Mouse (Mus musculus) ES-E14 (cell line): ENCODE measurements around the gene B230219D22Rik. TPM values are rescaled to one million over a fixed set of nuclear protein-coding genes. Genes with fewer than 3 reads are reported as not detected.

Source experiments
- DNase-seq: peaks from one replicate; pipeline ENCODE4 v3.0.0-alpha.2; 2013; ENCODE audit warnings: low read depth, low spot score
- H3K27ac ChIP-seq: 2 replicates; pipeline ENCODE4 v1.5.1; 2012; ENCODE audit warnings: low read depth, mild to moderate bottlenecking, low read length, moderate library complexity, mixed read lengths; ENCODE audit not compliant: poor library complexity, insufficient read depth, severe bottlenecking
- H3K36me3 ChIP-seq: 2 replicates; pipeline ENCODE4 v1.6.1; 2012; ENCODE audit warnings: mild to moderate bottlenecking, low read length, moderate library complexity, mixed read lengths; ENCODE audit not compliant: control insufficient read depth, poor library complexity, insufficient read depth, severe bottlenecking
- H3K4me1 ChIP-seq, 2 experiments: fragments of 150-350 bp in 1 of 2; sonication (generic) in 1 of 2; 2 replicates each; pipeline ENCODE4 v1.6.1; 2012; ENCODE audit warnings: low read length in 2 of 2, mild to moderate bottlenecking in 1 of 2, mixed read lengths in 1 of 2; ENCODE audit not compliant: control insufficient read depth in 2 of 2, insufficient read depth in 2 of 2, poor library complexity in 1 of 2
- H3K4me3 ChIP-seq, 2 experiments: fragments of 150-350 bp in 1 of 2; sonication (generic) in 1 of 2; 2 replicates each; pipeline ENCODE4 v1.5.1; 2012; ENCODE audit warnings: low read length in 2 of 2, low read depth in 1 of 2, mild to moderate bottlenecking in 1 of 2, mixed read lengths in 1 of 2; ENCODE audit not compliant: insufficient read depth in 1 of 2, poor library complexity in 1 of 2, severe bottlenecking in 1 of 2
- H3K9ac ChIP-seq: 2 replicates; pipeline ENCODE4 v1.6.1; 2012; ENCODE audit warnings: low read depth, mild to moderate bottlenecking, low read length, mixed read lengths; ENCODE audit not compliant: poor library complexity, insufficient read depth, severe bottlenecking
- H3K9me3 ChIP-seq: fragments of 150-350 bp; sonication (generic); 2 replicates; pipeline ENCODE4 v1.6.1; 2012; ENCODE audit warnings: low read depth, mild to moderate bottlenecking, low read length; ENCODE audit not compliant: control insufficient read depth, insufficient read depth
- CHD2 ChIP-seq: IDR thresholded peaks from 2 replicates; pipeline ENCODE4 v1.6.1; 2014; ENCODE audit warnings: mild to moderate bottlenecking, low read depth, low read length, inconsistent platforms
- HCFC1 ChIP-seq: IDR thresholded peaks from 2 replicates; pipeline ENCODE4 v1.6.1; 2012; ENCODE audit warnings: low read length, inconsistent platforms, borderline replicate concordance; ENCODE audit not compliant: insufficient read depth
- MAFK ChIP-seq: IDR thresholded peaks from 2 replicates; pipeline ENCODE4 v1.6.1; 2014; ENCODE audit warnings: mild to moderate bottlenecking, low read depth, low read length, inconsistent platforms; ENCODE audit not compliant: insufficient read depth
- ZC3H11A ChIP-seq: IDR thresholded peaks from 2 replicates; pipeline ENCODE4 v1.6.1; 2012; ENCODE audit warnings: low read depth, mild to moderate bottlenecking, inconsistent platforms, low read length, borderline replicate concordance
- ZNF384 ChIP-seq: IDR thresholded peaks from 2 replicates; pipeline ENCODE4 v1.6.1; 2012; ENCODE audit warnings: low read depth, low read length, inconsistent platforms
- in situ Hi-C, 2 experiments: fragments of 600-800 bp; cut with MboI; formaldehyde crosslinking; loops; one replicate each; pipeline ENCODE4 v1.15.1; 2025; ENCODE audit warnings: low sequenced_read_pairs in 2 of 2, inconsistent platforms in 1 of 2; ENCODE audit not compliant: unreplicated experiment in 2 of 2
- total RNA-seq: library from RNA; depleted of rRNA; stranded (reverse); fragments of 300-350 nt; gene quantifications from 2 replicates; pipeline ENCODE4 v1.2.3, GENCODE M21; 2012; rRNA removed

Gene B230219D22Rik
- total RNA-seq = 32.1 and 40.0 TPM in 2 replicates

DNA sequence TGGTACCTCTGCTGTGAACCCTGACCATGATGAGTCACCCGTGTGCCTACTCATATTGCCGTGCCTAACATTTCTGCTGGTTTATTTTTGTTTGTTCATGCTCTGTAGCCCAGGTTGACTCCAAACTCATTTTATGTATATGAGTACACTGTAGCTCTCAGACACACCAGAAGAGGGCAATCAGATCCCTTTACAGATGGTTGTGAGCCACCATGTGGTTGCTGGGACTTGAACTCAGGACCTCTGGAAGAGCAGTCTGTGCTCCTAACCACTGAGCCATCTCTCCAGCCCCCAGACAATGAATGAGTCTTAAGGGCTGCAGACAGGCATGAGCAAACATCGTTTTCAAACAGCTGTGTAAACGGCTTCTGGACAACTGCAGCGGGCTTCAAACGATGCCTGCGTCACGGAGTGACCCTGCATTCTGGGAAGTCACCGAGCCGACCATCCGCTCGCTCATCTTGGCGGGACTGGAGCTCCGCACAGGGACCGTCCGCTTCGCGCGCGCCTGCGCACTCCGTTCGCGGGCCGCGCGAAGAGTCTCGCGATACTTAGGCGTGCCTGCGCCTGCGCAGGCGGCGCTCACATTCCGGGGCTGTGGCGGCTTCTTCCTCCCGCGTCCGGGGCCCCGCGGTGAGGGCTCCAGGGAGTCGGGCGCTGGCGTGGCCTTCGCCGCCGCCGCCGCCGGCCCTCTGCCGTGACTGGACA is at the start of gene B230219D22Rik:
TSS of gene B230219D22Rik (plus strand) at position 590 of the 708 bp plus-strand sequence.
- Histone ChIP-seq H3K27ac (peak within 1 kb of the TSS; percentile 96), H3K9me3 (no peaks in the 10 kb centered on the region), H3K9ac (peak within 1 kb of the TSS; percentile 100), H3K36me3 (peaks cover 2% of the 10 kb centered on the region; the same call in 1 of the 2 replicates), H3K4me3 (peak within 1 kb of the TSS; percentile 83 to 100), H3K4me1 (peaks cover 7 to 11% of the 10 kb centered on the region in 2 experiments; a peak in 3 of 4 replicates)
- peak; percentile 80 for DNase-seq
- in situ Hi-C loops = no loop called here
- TF ChIP-seq MAFK (no peak), HCFC1 (peak; percentile 54; the same call in 1 of the 2 replicates), CHD2 (peak; percentile 99)

DNA sequence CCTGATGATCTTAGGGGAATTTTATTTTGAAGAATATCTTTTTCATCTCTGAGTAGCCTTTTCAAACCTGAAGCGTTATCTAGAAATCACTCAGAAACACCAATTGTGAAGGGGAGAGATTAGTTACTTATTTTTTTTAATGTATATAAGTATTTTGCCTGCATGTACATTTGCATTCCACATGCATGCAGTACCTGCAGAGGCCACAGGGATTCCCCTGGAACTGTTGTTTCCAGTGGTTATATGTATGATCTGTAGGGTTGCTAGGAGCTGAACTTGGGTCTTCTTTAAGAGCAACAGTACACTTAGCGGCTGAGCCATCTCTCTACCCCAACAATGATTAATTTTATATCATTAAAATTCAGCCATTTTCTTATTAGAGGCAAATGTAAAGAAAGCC is 48.4 kb upstream of the B230219D22Rik start:
- in situ Hi-C loops = no loop called here
- no peaks in the 10 kb centered on the region for H3K9me3 ChIP-seq
- DNase-seq = peak; percentile 40
- H3K4me1 ChIP-seq = peaks cover 0 to 2% of the 10 kb centered on the region in 2 experiments; a peak in 1 of 4 replicates
- H3K27ac ChIP-seq = no peak overlapping the region
- no peak overlapping the region for H3K4me3 ChIP-seq
- H3K9ac ChIP-seq = no peak overlapping the region
- H3K36me3 ChIP-seq = peaks cover 52% of the 10 kb centered on the region
- TF ChIP-seq CHD2 = no peak
- no peak for TF ChIP-seq HCFC1
- TF ChIP-seq ZNF384 = no peak
- no peak for TF ChIP-seq ZC3H11A
- TF ChIP-seq MAFK = no peak

DNA sequence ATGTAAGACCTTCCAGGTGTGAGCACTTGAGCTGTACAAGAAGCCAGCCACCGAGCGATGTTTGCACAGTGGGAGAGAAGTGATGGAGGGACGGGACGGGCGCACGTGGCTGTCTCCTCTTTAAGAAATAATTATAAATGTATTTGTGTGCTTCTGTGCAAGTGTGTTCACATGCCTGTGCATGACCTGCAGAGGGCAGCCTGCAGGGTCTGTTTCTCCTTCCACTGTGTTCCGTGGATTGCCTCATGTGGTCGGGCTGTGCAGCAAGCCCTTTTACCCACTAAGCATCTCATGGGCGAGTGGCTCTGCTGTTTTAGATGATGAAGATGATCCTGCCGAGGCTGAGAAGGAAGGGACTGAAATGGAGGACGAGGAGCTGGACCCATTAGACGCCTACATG is 42.8 kb upstream of the B230219D22Rik start:
- Histone ChIP-seq H3K9me3 (no peaks in the 10 kb centered on the region), H3K27ac (no peak overlapping the region), H3K4me1 (no peaks in the 10 kb centered on the region), H3K36me3 (peaks cover 68% of the 10 kb centered on the region), H3K4me3 (no peak overlapping the region), H3K9ac (no peak overlapping the region)
- in situ Hi-C loops = no loop called here
- TF ChIP-seq HCFC1 (no peak), MAFK (no peak), CHD2 (no peak), ZC3H11A (no peak), ZNF384 (no peak)
- DNase-seq = no peak

DNA sequence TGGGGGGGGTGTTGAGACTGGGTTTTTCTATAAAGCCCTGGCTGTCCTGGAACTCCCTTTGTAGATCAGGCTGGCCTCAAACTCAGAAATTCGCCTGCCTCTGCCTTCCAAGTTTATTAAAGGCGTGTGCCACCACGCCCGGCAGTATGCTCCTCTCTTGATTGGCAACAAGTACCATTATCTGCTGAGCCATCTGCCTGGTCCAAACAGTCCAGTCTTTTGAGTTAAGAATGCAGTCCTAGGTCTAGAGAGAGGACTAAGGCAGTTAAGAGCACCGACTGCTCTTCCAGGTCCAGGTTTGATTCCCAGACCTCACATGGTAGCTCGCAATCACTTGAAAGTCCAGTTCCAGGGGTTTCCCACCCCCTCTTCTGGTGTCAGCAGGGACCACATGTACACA is 41.9 kb upstream of the B230219D22Rik start:
- H3K9me3 ChIP-seq = no peaks in the 10 kb centered on the region
- H3K4me1 ChIP-seq = no peaks in the 10 kb centered on the region
- H3K4me3 ChIP-seq = no peak overlapping the region
- TF ChIP-seq ZC3H11A (no peak), CHD2 (no peak), MAFK (no peak), HCFC1 (no peak), ZNF384 (no peak)
- H3K36me3 ChIP-seq = peaks cover 63% of the 10 kb centered on the region
- in situ Hi-C loops = no loop called here
- no peak overlapping the region for H3K27ac ChIP-seq
- H3K9ac ChIP-seq = no peak overlapping the region
- DNase-seq = no peak
